In the genomic region with DNA sequence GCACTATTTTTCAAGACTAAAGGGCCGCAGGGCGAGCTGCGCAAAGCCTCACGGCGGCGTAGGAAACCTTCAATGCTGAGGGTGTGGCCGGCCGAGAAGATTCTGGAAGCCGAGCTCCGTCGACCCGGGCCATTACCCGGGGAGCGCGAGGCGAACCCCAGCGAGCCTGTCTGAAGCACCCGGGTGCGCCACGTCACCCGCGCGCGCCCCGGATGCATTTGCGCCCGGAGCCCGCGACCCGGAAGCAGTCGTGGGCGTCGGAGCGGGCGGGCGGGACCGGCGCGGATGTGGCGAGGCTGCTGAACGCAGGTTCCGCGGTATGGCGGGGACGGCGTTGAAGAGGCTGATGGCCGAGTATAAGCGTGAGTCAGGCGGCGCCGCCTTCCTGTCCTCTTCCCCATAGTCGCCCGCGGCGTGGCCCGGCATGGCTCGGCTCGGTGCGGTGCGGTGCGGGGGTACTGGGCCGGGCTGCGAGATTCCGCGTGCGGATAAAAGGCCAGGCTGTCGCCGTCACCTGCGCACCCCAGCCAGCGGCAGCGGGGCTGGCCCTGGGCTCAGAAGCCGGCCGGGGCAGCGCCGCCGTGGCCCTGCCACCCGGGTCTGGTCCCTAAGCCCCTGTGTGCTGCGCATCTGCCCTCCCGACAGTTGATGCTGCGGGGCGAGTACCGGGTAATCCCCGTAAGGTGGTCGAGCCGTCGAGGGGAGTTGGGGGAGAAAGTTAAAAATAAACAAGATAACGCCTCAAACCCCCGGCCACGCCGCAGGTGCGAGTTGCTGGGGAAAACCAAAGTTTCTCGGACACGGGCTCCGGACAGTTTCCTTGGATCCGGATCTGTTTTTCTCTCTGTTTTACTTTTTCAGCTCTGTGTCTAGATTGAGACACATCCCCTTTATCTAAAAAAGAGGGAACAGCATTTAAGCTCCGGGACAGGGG, we compare ENCODE assay signal across 8 mouse cellular contexts. TPM values are rescaled to one million over a fixed set of nuclear protein-coding genes. Genes with fewer than 3 reads are reported as not detected.
DNase-seq lines count a peak whose midpoint lies in the region; ATAC-seq and TF ChIP-seq lines count a peak whose summit lies in the region.

Gene Ube2g2 (plus strand): TSS at position 221 of the 934 bp plus-strand sequence.

- peak within 1 kb of the TSS; percentile 79 for H3K4me3 ChIP-seq in ES-Bruce4 (ENCODE audit: low read depth, low read length)
- H3K4me3 ChIP-seq in forebrain, embryonic 13.5 days, result peak within 1 kb of the TSS; percentile 80
- H3K4me3 ChIP-seq in heart, postnatal 0 days (ENCODE audit: low read depth, low read length), result peak within 1 kb of the TSS; percentile 93
- peak within 1 kb of the TSS; percentile 67 for H3K4me3 ChIP-seq in liver, postnatal 0 days (ENCODE audit: low read depth, low read length)
- H3K4me3 ChIP-seq in neural tube, embryonic 13.5 days, result peak within 1 kb of the TSS; percentile 70

- peak within 1 kb of the TSS; percentile 82 for H3K4me2 ChIP-seq in forebrain, embryonic 13.5 days
- peak within 1 kb of the TSS; percentile 77 for H3K4me2 ChIP-seq in heart, postnatal 0 days (ENCODE audit: low read depth, low read length)
- H3K4me2 ChIP-seq in liver, postnatal 0 days (ENCODE audit: low read depth, low read length), result peak within 1 kb of the TSS; percentile 82
- H3K4me2 ChIP-seq in neural tube, embryonic 13.5 days, result peak within 1 kb of the TSS; percentile 83

- peak; percentile 92 for DNase-seq in c-Kit-positive CD71-positive TER-119-positive erythroid progenitor cells, embryonic 14.5 days (ENCODE audit: low spot score)
- peak; percentile 88 for DNase-seq in heart, postnatal 0 days (ENCODE audit: low spot score)
- peak; percentile 95 to 97 for DNase-seq in kidney, postnatal 4 days
- peak; percentile 96 for DNase-seq in liver, postnatal 0 days
- DNase-seq in telencephalon, adult 2 months (ENCODE audit: low read depth, low spot score), result peak; percentile 57

- peaks cover 2% of the 10 kb centered on the region for H3K4me1 ChIP-seq in ES-Bruce4 (ENCODE audit: control insufficient read depth, insufficient read depth, low read length)
- peaks cover 36% of the 10 kb centered on the region for H3K4me1 ChIP-seq in forebrain, embryonic 13.5 days
- H3K4me1 ChIP-seq in heart, postnatal 0 days (ENCODE audit: control insufficient read depth, insufficient read depth), result peaks cover 32% of the 10 kb centered on the region
- H3K4me1 ChIP-seq in liver, postnatal 0 days (ENCODE audit: insufficient read depth), result peaks cover 42% of the 10 kb centered on the region
- H3K4me1 ChIP-seq in neural tube, embryonic 13.5 days (replicated peaks), result peaks cover 46% of the 10 kb centered on the region

- peaks cover 6% of the 10 kb centered on the region; the same call in 1 of the 2 replicates for H3K36me3 ChIP-seq in ES-Bruce4 (ENCODE audit: control insufficient read depth, insufficient read depth, low read length, poor library complexity, severe bottlenecking)
- H3K36me3 ChIP-seq in forebrain, embryonic 13.5 days (ENCODE audit: poor library complexity, severe bottlenecking), result peaks cover 19% of the 10 kb centered on the region
- H3K36me3 ChIP-seq in heart, postnatal 0 days (replicated peaks; ENCODE audit: control insufficient read depth, insufficient read depth, low read length), result peaks cover 14% of the 10 kb centered on the region
- peaks cover 2% of the 10 kb centered on the region; the same call in 1 of the 2 replicates for H3K36me3 ChIP-seq in liver, postnatal 0 days (replicated peaks; ENCODE audit: insufficient read depth, low read length)
- H3K36me3 ChIP-seq in neural tube, embryonic 13.5 days, result peaks cover 13% of the 10 kb centered on the region

- no peaks in the 10 kb centered on the region for H3K27me3 ChIP-seq in ES-Bruce4 (ENCODE audit: control insufficient read depth, insufficient read depth, low read length, poor library complexity, severe bottlenecking)
- H3K27me3 ChIP-seq in forebrain, embryonic 13.5 days, result no peaks in the 10 kb centered on the region
- H3K27me3 ChIP-seq in heart, postnatal 0 days (ENCODE audit: control insufficient read depth, insufficient read depth, low read length), result no peaks in the 10 kb centered on the region
- H3K27me3 ChIP-seq in liver, postnatal 0 days (ENCODE audit: insufficient read depth, low read length), result no peaks in the 10 kb centered on the region
- H3K27me3 ChIP-seq in neural tube, embryonic 13.5 days, result no peaks in the 10 kb centered on the region

- H3K27ac ChIP-seq in ES-Bruce4 (ENCODE audit: insufficient read depth, low read length), result 0 out of 2 replicates have a peak within 1 kb of the TSS, but pooled peaks have one; percentile 10
- H3K27ac ChIP-seq in forebrain, embryonic 13.5 days, result peak within 1 kb of the TSS; percentile 85
- H3K27ac ChIP-seq in heart, postnatal 0 days (ENCODE audit: low read depth), result peak within 1 kb of the TSS; percentile 94
- H3K27ac ChIP-seq in liver, postnatal 0 days (ENCODE audit: low read depth), result peak within 1 kb of the TSS; percentile 90
- peak within 1 kb of the TSS; percentile 93 for H3K27ac ChIP-seq in neural tube, embryonic 13.5 days (replicated peaks)

- TF ChIP-seq POLR2A in ES-Bruce4 (IDR thresholded peaks at IDR 0.05; ENCODE audit: insufficient read depth, low read length), result no peak

- under 1% methylated on average over 90 of the region's 96 CpGs for WGBS in forebrain, embryonic 13.5 days
- WGBS in heart, postnatal 0 days, result under 1% methylated on average over 93 of the region's 96 CpGs
- WGBS in liver, postnatal 0 days (ENCODE audit: insufficient replicate concordance), result under 1% methylated on average over 86 of the region's 96 CpGs
- WGBS in neural tube, embryonic 13.5 days, result under 1% methylated on average over 92 of the region's 96 CpGs

- TF ChIP-seq EP300 in ES-Bruce4 (IDR thresholded peaks at IDR 0.05; ENCODE audit: insufficient read depth, low read depth, low read length), result 0 out of 2 replicates have a peak, but pooled peaks have one; percentile 14
- peak; percentile 50; the same call in 1 of the 2 replicates for TF ChIP-seq EP300 in heart, postnatal 0 days (IDR thresholded peaks at IDR 0.05; ENCODE audit: low read depth)
- peak; percentile 42; the same call in 1 of the 2 replicates for TF ChIP-seq EP300 in liver, postnatal 0 days (IDR thresholded peaks at IDR 0.05; ENCODE audit: low read depth)

- ATAC-seq in forebrain, embryonic 13.5 days, result peak; percentile 94
- ATAC-seq in heart, postnatal 0 days (ENCODE audit: insufficient read depth, low read depth), result peak; percentile 87
- ATAC-seq in liver, postnatal 0 days, result peak; percentile 88
- ATAC-seq in neural tube, embryonic 13.5 days (ENCODE audit: low read depth), result peak; percentile 91

- no peaks in the 10 kb centered on the region for H3K9me3 ChIP-seq in ES-Bruce4 (replicated peaks; ENCODE audit: control insufficient read depth, insufficient read depth, low read length, poor library complexity, severe bottlenecking)
- H3K9me3 ChIP-seq in forebrain, embryonic 13.5 days (replicated peaks), result no peaks in the 10 kb centered on the region
- H3K9me3 ChIP-seq in heart, postnatal 0 days (replicated peaks; ENCODE audit: control insufficient read depth, low read length), result no peaks in the 10 kb centered on the region
- no peaks in the 10 kb centered on the region for H3K9me3 ChIP-seq in liver, postnatal 0 days (ENCODE audit: low read length)
- no peaks in the 10 kb centered on the region for H3K9me3 ChIP-seq in neural tube, embryonic 13.5 days

- peak within 1 kb of the TSS; percentile 98 for H3K9ac ChIP-seq in ES-Bruce4 (ENCODE audit: low read depth, poor library complexity, severe bottlenecking)
- peak within 1 kb of the TSS; percentile 96 for H3K9ac ChIP-seq in forebrain, embryonic 13.5 days
- H3K9ac ChIP-seq in heart, postnatal 0 days (replicated peaks; ENCODE audit: low read depth, low read length), result peak within 1 kb of the TSS; percentile 97
- H3K9ac ChIP-seq in liver, postnatal 0 days (replicated peaks), result peak within 1 kb of the TSS; percentile 82
- H3K9ac ChIP-seq in neural tube, embryonic 13.5 days, result peak within 1 kb of the TSS; percentile 92

- no peak for TF ChIP-seq CTCF in ES-Bruce4 (IDR thresholded peaks at IDR 0.05; ENCODE audit: low read depth, low read length)
- TF ChIP-seq CTCF in heart, postnatal 0 days (IDR thresholded peaks at IDR 0.05; ENCODE audit: low read depth), result no peak
- TF ChIP-seq CTCF in liver, postnatal 0 days (IDR thresholded peaks at IDR 0.05; ENCODE audit: low read depth), result no peak

RNA-seq across cellular contexts. Expression of gene Ube2g2, which starts in this region (rescaled TPM):
- polyA plus RNA-seq in ES-Bruce4 (2011; ENCODE audit: insufficient read depth, insufficient read length, low read depth, missing spikeins), result 40.2 and 43.2 TPM in 2 replicates
- polyA plus RNA-seq in forebrain, embryonic 13.5 days (2015; fragmentation: Nextera tagmentation; extraction: Ambion mirVana), result 103 and 115 TPM in 2 replicates
- total RNA-seq in heart, postnatal 0 days (2014; rRNA removed; ENCODE audit: low replicate concordance), result 54.1 and 56.4 TPM in 2 replicates
- 69.7 and 71.8 TPM in 2 replicates for polyA plus RNA-seq in heart, postnatal 0 days (2015; fragmentation: Nextera tagmentation; extraction: Ambion mirVana)
- polyA plus RNA-seq in liver, postnatal 0 days (2015; fragmentation: Nextera tagmentation; extraction: Ambion mirVana), result 37.4 and 40.4 TPM in 2 replicates
- polyA plus RNA-seq in neural tube, embryonic 13.5 days (2015; fragmentation: Nextera tagmentation; extraction: Ambion mirVana), result 86.8 and 87.9 TPM in 2 replicates

Comparison
In these comparisons a context has a peak if more than half of its experiments do, and no peak if none do; other contexts are left out.
1. Peak in every context shown above with its lines: DNase-seq, ATAC-seq, H3K4me3 ChIP-seq and H3K27ac ChIP-seq.
2. H3K27ac ChIP-seq: peak in every context shown above with its lines; median percentile 94 in heart, postnatal 0 days; 93 in neural tube, embryonic 13.5 days; 90 in liver, postnatal 0 days; 85 in forebrain, embryonic 13.5 days; 10 in ES-Bruce4.